Mouse (Mus musculus): ENCODE results near the gene Gas7. TPM values are rescaled to one million over a fixed set of nuclear protein-coding genes. Genes with fewer than 3 reads are reported as not detected.

Gas7 gene
- polyA plus RNA-seq, 1 experiment, result 2.1 TPM

- TF ChIP-seq CTCF (IDR thresholded peaks at IDR 0.05; ENCODE audit: extremely low read depth, insufficient read length, insufficient replicate concordance, low read depth, low read length) (no peak), POLR2A (IDR thresholded peaks at IDR 0.05; ENCODE audit: low read depth, low read length) (no peak)
- Histone ChIP-seq H3K4me3 (ENCODE audit: low read depth, low read length) (no peak overlapping the region), H3K27ac (ENCODE audit: insufficient read depth, low read depth, low read length) (no peak overlapping the region), H3K27me3 (ENCODE audit: control insufficient read depth, insufficient read depth, low read length) (no peaks in the 10 kb centered on the region), H3K36me3 (ENCODE audit: control insufficient read depth, insufficient read depth, low read length) (no peaks in the 10 kb centered on the region), H3K4me1 (ENCODE audit: control insufficient read depth, insufficient read depth, insufficient read length, low read length) (peaks cover 16% of the 10 kb centered on the region; the same call in 1 of the 2 replicates)
- WGBS, result 55% methylated on average over 4 of the region's 4 CpGs
Measured at GRCm38 (mm10) chr11:67561631-67562030, 106.4 kb downstream of the Gas7 start.

- Histone ChIP-seq H3K27me3 (ENCODE audit: control insufficient read depth, insufficient read depth, low read length) (no peaks in the 10 kb centered on the region), H3K4me3 (ENCODE audit: low read depth, low read length) (no peak overlapping the region), H3K27ac (ENCODE audit: insufficient read depth, low read depth, low read length) (peak overlapping the region; percentile 57; the same call in 1 of the 2 replicates), H3K36me3 (ENCODE audit: control insufficient read depth, insufficient read depth, low read length) (no peaks in the 10 kb centered on the region), H3K4me1 (ENCODE audit: control insufficient read depth, insufficient read depth, insufficient read length, low read length) (peaks cover 16% of the 10 kb centered on the region; the same call in 1 of the 2 replicates)
- TF ChIP-seq POLR2A (IDR thresholded peaks at IDR 0.05; ENCODE audit: low read depth, low read length) (no peak), CTCF (IDR thresholded peaks at IDR 0.05; ENCODE audit: extremely low read depth, insufficient read length, insufficient replicate concordance, low read depth, low read length) (no peak)
- WGBS, result 15% methylated on average over 5 of the region's 5 CpGs
Measured at GRCm38 (mm10) chr11:67563141-67563540, 107.9 kb downstream of the Gas7 start.

DNA sequence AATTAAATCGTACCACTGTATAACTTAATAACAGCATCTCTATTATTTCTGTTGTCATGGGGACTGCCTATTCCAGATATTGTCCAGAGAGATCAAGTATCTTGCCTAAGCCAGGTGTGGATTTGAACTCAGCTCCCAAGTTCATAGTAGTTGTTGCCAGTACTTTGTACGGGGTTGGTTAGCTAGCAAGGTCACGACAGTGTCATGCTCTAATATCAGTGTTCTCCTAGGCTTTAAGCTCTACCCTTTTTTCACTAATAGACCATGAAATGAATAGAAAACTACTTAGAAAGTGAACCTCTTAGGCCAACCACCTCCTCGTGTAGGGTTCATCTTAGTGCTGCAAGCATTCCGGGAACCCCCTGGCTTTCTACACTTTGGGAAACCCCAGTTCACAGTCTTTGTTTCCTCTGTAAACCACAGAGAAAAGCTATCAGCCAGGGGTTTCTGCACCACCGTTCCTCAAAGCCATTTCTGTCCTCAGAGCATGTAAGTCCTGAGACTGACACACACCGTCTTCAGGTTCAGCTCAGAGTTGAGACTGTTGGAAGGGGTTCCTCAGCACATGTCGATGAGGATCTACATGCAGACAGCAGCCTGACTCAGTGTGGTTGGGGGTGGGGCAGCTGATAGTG lies 108.9 kb downstream of the Gas7 start:
- WGBS, result 69% methylated on average over 8 of the region's 8 CpGs
- no peak overlapping the region for H3K27ac ChIP-seq (ENCODE audit: insufficient read depth, low read depth, low read length)
- no peak overlapping the region for H3K4me3 ChIP-seq (ENCODE audit: low read depth, low read length)
- peaks cover 16% of the 10 kb centered on the region; the same call in 1 of the 2 replicates for H3K4me1 ChIP-seq (ENCODE audit: control insufficient read depth, insufficient read depth, insufficient read length, low read length)
- TF ChIP-seq CTCF (IDR thresholded peaks at IDR 0.05; ENCODE audit: extremely low read depth, insufficient read length, insufficient replicate concordance, low read depth, low read length) (no peak), POLR2A (IDR thresholded peaks at IDR 0.05; ENCODE audit: low read depth, low read length) (no peak)
- H3K36me3 ChIP-seq (ENCODE audit: control insufficient read depth, insufficient read depth, low read length), result no peaks in the 10 kb centered on the region
- H3K27me3 ChIP-seq (ENCODE audit: control insufficient read depth, insufficient read depth, low read length), result no peaks in the 10 kb centered on the region

- TF ChIP-seq POLR2A (IDR thresholded peaks at IDR 0.05; ENCODE audit: low read depth, low read length), result no peak
- TF ChIP-seq CTCF (IDR thresholded peaks at IDR 0.05; ENCODE audit: extremely low read depth, insufficient read length, insufficient replicate concordance, low read depth, low read length), result no peak
- Histone ChIP-seq H3K4me3 (ENCODE audit: low read depth, low read length) (no peak overlapping the region), H3K4me1 (ENCODE audit: control insufficient read depth, insufficient read depth, insufficient read length, low read length) (peaks cover 16% of the 10 kb centered on the region; the same call in 1 of the 2 replicates), H3K36me3 (ENCODE audit: control insufficient read depth, insufficient read depth, low read length) (no peaks in the 10 kb centered on the region), H3K27ac (ENCODE audit: insufficient read depth, low read depth, low read length) (no peak overlapping the region), H3K27me3 (ENCODE audit: control insufficient read depth, insufficient read depth, low read length) (no peaks in the 10 kb centered on the region)
- WGBS, result 93% methylated on average over 4 of the region's 4 CpGs
Measured at GRCm38 (mm10) chr11:67565512-67565911, 110.3 kb downstream of the Gas7 start.

- H3K27ac ChIP-seq (ENCODE audit: insufficient read depth, low read depth, low read length), result no peak overlapping the region
- H3K4me3 ChIP-seq (ENCODE audit: low read depth, low read length), result no peak overlapping the region
- no peak for TF ChIP-seq POLR2A (IDR thresholded peaks at IDR 0.05; ENCODE audit: low read depth, low read length)
- TF ChIP-seq CTCF (IDR thresholded peaks at IDR 0.05; ENCODE audit: extremely low read depth, insufficient read length, insufficient replicate concordance, low read depth, low read length), result no peak
- H3K27me3 ChIP-seq (ENCODE audit: control insufficient read depth, insufficient read depth, low read length), result no peaks in the 10 kb centered on the region
- no peaks in the 10 kb centered on the region for H3K36me3 ChIP-seq (ENCODE audit: control insufficient read depth, insufficient read depth, low read length)
- H3K4me1 ChIP-seq (ENCODE audit: control insufficient read depth, insufficient read depth, insufficient read length, low read length), result peaks cover 19% of the 10 kb centered on the region; the same call in 1 of the 2 replicates
- 69% methylated on average over 5 of the region's 5 CpGs for WGBS
Measured at GRCm38 (mm10) chr11:67566704-67567103, 111.5 kb downstream of the Gas7 start.

GRCm38 (mm10) chr11:67567184-67567583 lies 111.9 kb downstream of the Gas7 start:
- TF ChIP-seq POLR2A (IDR thresholded peaks at IDR 0.05; ENCODE audit: low read depth, low read length) (no peak), CTCF (IDR thresholded peaks at IDR 0.05; ENCODE audit: extremely low read depth, insufficient read length, insufficient replicate concordance, low read depth, low read length) (no peak)
- no peaks in the 10 kb centered on the region for H3K36me3 ChIP-seq (ENCODE audit: control insufficient read depth, insufficient read depth, low read length)
- no peak overlapping the region for H3K4me3 ChIP-seq (ENCODE audit: low read depth, low read length)
- no peaks in the 10 kb centered on the region for H3K27me3 ChIP-seq (ENCODE audit: control insufficient read depth, insufficient read depth, low read length)
- WGBS, result 72% methylated on average over 5 of the region's 5 CpGs
- H3K27ac ChIP-seq (ENCODE audit: insufficient read depth, low read depth, low read length), result no peak overlapping the region
- peaks cover 19% of the 10 kb centered on the region; the same call in 1 of the 2 replicates for H3K4me1 ChIP-seq (ENCODE audit: control insufficient read depth, insufficient read depth, insufficient read length, low read length)

- Histone ChIP-seq H3K36me3 (ENCODE audit: control insufficient read depth, insufficient read depth, low read length) (no peaks in the 10 kb centered on the region), H3K27ac (ENCODE audit: insufficient read depth, low read depth, low read length) (no peak overlapping the region), H3K4me3 (ENCODE audit: low read depth, low read length) (no peak overlapping the region), H3K4me1 (ENCODE audit: control insufficient read depth, insufficient read depth, insufficient read length, low read length) (peaks cover 11% of the 10 kb centered on the region; the same call in 1 of the 2 replicates), H3K27me3 (ENCODE audit: control insufficient read depth, insufficient read depth, low read length) (no peaks in the 10 kb centered on the region)
- TF ChIP-seq CTCF (IDR thresholded peaks at IDR 0.05; ENCODE audit: extremely low read depth, insufficient read length, insufficient replicate concordance, low read depth, low read length), result no peak
- no peak for TF ChIP-seq POLR2A (IDR thresholded peaks at IDR 0.05; ENCODE audit: low read depth, low read length)
- 88% methylated on average over 4 of the region's 4 CpGs for WGBS
Measured at GRCm38 (mm10) chr11:67567991-67568390, 112.8 kb downstream of the Gas7 start.
